Mouse (Mus musculus) kidney, adult 18-20 months (tissue): ENCODE results near the gene Soga1.
A peak's percentile ranks its signal among the peaks of the same experiment; 100 is the strongest.

Experiments
- DNase-seq: peaks from one replicate; pipeline ENCODE4 v3.0.0; 2021

Soga1 gene

DNA sequence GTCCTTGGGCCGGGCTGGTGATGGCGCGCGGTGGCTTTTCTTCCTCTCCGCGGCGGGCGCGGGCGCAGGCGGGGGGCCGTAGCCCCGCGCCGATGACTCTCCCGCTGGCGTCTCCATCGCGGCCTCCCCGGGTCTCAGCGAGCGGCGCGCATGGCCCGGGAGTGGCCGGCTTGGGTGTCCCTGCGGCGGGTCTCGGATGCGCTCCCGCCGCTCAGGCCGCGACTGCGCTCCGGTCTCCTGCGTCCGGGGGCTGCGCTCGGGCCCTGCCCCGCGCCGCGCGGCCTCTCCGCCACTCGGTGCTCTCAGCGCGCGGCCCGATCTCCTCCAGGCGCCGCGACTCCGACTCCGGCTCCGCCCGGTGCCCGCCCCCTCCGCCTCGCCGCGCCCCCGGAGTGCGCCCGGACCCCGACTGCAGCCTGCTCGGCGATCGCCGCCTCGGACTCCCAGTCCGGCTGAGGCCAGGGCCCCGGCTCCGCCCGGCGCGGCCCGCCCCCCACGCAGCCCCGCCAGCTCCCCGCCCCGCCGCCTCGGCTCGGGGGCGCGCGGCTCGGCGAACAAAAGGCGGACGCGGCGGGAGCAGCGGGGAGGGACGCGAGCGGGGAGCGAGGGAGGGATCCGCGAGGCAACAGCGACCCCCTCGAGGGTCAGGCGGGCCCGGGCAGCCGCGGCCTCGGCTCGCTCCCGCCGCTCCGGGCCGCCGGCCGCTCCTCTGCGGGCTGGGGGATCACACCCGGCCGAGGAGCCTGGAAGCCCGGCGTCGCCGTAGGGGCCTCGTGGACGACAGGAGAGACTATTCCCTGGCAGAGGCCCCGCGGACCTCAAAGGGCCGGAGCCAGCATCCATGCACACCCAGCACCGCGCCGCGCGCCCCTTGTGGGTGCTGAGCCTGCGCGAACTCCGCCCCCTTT is at the start of gene Soga1:
Gene Soga1, minus strand, starts transcription at position 462 of the 908 bp plus-strand sequence.
- peak; percentile 83 for DNase-seq

DNA sequence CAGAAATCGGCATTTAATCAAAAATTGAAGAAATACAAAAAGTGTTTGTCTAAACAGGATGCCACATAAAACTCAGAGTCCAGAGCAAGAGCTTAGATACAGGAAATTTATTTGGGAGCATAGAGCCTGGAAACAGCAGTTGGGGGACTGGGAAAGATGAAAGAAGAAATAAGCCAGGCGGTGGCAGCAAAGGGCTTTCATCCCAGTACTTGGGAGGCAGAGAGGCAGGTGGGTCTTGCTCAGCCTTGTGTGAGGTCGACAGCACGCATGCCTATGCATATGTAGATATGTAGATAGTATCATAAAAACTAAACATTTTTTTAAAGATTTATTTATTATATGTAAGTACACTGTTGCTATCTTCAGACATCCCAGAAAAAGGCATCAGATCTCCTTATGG is 49.0 kb upstream of the Soga1 start:
- peak; percentile 8 for DNase-seq

DNA sequence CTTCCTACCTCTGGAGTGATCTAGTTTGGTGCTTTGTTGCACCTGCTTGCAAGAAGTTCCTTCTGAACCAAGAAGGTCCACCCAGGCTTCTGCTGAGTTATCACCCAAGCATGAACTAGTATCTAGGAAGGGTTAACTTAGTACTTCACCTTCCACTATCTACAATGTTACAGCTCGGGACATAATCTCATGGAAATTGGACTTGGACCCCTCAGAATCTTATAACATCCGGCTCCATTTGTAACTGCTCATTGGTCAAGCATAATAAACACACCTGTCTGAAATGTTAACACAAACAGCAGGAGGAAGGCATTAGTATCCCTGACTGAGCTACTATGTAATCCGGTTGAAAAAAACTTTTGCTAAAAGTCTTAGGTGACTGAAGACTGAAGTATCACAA is 48.3 kb upstream of the Soga1 start:
- DNase-seq = no peak

DNA sequence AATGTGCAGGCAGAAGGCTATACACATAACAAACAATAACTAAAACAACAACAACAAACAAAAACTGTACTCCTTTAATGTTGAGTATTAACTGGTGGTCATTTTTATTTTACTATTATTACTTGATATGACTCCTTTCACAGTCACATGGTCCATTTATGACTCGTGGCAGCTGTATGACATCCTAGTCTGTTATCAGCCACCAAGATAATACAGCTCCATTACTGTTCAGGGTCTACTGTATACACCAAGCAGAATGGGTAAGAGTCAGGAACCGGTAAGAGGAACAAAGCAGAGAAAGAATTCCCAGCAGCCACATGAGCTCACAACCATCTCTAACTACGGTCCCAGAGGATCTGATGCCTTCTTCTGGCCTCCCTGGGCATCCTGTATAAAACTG is 46.2 kb upstream of the Soga1 start:
- DNase-seq = no peak

DNA sequence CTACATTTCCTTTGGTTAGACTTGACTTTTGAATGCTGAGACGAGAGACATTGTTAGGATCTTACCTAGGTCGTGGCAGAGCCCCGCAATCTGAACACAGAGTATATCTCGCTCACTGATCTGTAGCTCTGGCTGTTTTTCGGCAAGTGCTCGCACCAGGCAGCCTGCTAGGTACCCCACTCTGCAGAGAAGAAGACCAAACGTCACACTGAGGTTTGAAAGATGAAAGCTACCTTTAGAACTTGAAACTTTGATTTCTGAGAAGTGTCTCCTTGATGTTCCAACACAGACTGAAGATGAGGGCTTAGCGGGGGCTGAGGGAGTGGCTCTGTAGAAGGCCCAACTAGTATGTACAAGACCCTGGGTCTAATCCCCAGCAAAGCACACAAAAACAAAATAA is 42.7 kb upstream of the Soga1 start:
- no peak for DNase-seq

DNA sequence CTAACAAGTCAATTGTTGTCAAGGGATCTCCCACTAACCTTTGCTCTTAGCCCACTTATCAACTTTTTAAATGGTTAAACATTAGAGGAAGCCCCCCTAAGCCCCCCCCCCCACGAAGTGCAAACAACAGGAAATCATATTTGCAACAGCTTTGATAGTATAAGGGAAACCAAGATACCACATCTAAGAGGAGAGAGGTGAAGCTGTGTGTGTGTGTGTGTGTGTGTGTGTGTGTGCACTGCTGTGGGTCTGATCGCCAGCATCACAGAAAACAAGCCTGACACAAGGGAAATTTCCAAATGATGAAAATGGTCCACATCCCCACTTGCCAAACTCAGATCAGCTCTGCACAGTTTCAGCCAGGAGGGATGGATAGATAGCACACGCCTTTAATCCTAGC is 40.0 kb upstream of the Soga1 start:
- DNase-seq = no peak

DNA sequence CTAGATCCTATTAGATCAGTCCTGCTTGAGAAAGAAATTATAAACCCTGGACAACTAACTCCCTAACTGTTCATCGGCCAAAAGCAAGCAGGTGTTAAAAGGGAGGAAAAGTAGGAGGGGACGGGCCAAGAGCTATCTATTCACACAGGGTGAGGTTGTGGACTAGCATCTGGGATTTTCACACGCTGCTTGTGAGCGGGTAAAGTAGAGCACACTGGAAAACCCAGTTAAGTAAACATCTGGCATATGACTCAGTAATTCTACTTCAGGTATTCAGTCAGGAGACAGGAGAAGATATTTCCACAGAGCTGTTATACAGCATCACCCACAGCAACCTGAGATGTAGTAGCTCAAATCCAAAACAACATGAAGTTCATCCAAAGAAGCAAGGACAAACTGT is 39.5 kb upstream of the Soga1 start:
- DNase-seq = no peak

DNA sequence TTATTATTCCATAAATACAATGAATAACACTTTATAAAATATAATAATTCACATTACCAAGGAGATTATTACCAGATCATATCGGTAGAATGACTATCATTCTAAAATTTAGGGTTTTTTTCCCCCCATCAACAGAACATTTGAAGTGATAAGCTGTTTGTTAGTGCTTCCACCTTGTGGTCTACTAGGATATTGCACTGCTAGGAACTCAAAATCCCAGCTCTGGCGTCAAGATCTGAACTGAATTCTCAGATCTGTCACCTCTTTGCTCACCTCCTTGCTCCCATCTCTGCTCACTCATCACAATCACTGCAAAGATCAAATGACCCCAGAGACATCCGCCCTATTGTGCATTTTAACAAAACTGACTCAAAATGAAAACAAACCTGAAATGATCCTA is 37.9 kb upstream of the Soga1 start:
- no peak for DNase-seq

DNA sequence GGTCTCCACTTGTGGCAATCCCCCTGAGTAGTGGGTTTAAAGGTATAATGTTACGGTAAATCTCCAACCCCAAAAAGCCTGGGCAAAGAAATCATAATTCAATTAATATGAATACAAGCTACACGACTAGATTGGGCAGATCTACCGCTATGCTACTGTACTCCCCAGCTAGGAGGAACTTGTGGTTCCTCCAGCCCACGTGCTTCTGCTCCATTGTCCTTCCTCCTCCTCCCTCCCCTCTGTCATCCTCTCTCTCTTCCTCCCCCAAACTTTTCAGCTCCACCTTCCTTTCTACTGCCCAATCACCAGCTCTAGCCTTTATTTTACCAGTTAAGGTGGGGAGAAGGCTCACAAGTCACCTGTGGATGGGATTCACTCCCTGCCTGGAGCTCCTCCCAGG is 29.2 kb upstream of the Soga1 start:
- DNase-seq = no peak

DNA sequence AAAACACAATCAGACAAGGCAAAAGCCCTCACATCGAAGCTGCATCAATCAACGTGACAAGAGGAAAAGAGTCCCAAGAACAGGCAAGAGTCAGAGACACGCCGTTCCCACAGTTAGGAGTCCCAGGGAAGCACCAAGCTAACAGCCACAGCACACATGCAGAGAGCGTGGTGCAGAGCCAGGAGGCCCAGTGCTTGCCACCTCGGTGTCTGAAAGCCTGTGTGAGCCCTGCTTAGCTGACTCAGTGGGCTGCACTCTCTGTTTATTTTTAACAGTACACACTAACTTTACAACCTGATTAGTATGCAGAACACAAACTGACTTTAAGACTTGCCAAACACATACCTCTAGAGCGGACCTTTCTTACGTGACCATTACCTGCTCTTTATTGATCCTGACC is 25.4 kb upstream of the Soga1 start:
- DNase-seq = no peak

DNA sequence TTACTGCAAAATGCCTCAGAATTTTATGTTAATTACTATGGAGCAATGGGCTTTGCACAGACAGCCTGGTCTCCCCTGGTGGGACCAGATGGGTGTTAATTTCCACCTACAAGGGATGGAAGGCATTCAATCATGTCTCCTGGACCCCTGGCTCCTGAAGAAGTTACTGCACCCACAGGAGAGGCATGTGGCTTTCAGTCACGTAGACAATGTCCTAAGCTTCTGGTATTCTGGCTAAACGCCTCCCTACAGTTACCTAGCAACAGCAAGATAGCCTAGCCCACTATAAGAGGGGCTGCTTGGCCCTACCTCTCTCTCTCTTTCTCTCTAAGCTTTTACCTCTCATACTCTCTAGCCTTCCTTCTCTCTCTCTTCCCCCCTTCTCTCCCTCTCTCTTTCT is 23.2 kb upstream of the Soga1 start:
- DNase-seq = no peak

DNA sequence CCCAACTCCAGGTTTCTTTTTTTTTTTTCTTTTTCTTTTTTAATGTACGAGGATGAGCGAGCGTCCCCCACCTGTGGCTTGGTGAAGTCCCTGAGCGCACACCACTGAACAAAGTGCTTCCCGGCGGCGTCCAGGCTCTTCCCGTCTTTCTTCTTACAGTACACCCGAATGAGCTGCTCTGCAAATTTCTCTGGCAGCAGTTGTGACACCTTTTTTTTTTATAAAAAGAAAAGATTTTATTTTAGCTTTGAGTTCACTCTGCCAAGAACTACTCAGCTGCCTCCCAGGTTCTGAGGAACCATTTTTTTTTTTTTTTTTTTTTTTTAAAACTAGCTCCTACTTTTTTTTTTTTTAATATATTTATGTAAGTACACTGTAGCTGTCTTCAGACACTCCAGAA is 22.6 kb upstream of the Soga1 start:
- DNase-seq = no peak

DNA sequence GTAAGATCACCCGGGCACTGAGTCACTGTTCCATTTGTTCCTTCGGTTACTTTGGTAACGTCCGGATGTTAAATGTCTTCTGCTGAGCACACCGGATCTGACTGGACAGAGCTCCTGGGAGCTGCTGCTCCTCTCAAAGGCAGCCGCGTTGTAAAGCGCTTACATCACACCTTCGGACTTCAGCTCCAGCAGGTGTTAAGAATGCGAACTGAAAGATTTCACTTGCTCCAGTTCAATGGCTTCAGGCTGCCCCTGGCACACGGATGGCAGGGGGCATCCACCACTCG is 21.2 kb upstream of the Soga1 start:
- DNase-seq = no peak

DNA sequence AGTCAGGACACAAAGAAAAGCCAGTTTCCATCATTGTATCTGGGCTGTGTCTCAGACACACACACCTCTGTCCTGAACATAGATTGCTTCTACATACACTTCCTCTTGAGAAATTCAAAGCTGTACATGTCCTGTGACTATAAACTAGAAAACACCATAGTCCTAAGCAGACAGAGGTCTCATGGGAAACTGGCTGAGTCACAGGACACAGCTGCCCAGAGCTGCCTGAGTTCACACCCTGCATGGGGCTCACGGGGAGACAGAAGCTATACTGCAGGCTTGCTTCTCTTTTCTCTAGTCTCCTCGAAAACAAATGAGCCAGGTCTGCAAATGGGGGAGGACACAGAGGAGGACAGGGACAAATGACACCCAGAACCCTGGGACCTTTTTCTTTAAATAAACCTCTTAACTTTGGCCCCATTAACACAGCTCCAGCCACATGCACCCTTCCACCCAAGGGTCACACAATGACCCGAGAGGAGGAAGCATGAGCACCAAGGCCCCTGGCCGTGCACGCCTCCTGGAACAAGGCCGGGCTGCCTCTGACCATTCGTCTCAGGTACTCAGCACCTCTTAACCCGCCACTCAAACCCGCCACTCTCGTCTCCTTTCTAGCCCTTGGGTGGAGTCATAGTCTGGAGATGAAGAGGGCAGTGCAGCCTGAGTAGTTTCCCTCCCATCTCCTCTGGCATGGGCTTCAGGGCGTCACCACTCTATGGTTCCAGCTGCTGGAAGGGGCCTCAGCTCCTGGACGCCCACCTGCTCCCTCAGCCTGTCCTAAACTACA is 20.7 kb upstream of the Soga1 start:
- no peak for DNase-seq

DNA sequence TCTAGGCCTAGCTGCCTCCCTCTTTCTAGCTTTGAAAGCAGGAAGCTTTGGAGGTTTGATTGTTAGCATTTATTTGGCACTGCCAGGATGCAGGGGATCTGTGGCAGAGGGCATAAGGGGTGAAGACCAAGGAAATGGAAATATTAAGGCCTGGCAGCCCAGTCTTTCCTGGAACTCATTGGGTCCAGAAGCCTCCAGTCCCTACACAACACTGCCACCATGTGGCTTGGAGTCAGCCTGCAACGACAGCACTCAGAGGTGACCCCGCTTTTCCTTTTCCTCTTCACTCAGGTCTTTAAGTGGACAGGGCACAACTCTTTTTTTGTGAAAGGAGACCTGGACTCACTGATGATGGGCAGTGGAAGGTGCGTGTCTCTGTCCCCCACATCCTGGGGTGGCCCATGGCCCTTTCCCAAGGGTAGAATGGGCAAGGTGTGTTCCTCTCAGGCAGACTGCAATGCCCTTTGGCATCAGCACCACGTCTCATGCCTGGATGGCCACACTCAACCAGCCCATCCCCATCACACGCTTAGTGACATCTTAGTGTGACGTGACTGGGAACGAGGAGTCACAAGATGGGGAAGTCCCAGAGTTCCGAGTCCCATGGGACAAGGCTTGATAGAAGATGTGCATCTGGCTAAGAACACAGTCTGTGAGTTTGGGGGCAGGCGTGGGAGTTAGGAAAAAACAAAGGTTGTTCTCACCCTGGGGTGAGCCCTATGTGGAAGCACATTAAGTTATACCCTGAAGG is 16.1 kb upstream of the Soga1 start:
- DNase-seq = peak; percentile 77

DNA sequence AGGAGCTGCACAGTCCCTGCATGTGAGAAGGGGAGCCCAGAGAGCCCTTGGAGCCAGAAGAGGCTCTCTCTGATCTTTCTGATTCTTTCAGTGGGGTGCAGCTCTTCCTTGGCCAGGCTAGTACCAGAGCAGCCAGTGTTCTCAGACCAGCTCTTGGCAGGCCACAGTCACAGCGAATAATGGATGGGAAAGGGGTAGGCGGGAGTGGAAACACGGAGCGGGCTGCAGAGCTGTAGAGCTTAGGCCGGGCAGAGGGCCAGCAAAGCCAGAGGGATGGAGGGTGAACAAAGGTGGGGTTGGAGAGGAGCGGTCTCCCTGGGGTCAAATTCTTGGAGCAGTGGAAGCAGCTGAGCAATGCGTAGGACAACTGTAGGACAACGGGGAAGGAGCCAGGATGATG is 13.0 kb upstream of the Soga1 start:
- DNase-seq = no peak

DNA sequence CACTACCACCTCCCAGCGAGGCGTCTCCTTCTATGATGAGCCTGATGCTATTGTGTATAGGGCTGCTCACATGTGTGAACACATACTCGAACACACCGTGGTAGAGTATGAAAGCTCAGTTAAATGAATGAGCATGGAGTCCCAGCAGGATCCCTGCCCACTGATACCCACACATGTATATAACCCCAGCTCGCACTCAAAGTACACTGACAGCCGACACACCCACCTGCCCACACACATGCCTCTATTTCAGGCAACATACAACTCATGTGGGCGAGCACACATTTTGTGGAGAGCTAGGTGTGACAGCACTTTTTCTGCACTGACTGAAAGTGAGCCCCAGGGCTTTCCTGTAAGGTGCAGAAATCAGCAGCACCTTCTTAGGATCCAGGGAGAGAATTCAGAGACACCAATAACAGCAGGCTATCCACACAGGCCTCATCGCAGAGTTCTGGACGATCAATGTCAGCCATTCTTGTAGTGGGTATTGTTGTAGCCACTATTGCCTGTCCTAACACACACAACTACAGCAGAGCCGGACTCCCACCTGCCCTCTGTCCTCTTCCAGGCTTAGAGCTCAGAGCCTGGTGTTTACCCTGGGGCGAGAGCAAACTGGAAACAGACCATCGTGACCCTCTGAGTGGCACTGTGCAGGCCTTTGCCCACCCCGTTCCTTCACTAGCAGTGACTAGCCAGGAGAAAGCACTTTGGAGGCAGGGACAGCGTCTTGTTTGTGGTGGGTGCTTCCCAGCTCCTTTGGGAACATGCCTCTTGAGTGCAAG is 8.7 kb upstream of the Soga1 start:
- no peak for DNase-seq

DNA sequence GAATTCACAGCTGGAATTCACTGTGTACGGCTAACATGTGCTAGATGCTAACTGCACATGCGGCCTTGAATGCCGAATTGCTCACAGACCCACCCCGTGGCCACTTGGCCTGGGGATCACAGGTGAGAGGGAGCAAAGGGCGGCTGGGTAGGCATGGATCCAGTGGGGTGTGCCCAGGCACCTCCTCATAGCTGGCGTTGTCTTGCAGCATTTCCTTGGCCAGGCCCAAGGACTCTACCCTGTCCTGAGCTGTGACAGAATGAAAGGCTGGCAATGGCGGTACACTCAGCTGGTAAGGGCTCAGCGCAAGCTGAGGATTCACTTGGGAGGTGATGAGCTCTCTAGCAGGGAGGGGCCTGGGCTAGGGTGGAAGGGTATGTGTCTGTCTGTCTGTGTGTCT is 7.7 kb upstream of the Soga1 start, which contains the start of gene Tldc2:
Gene Tldc2, plus strand, starts transcription at position 260 of the 400 bp plus-strand sequence.
- DNase-seq = peak; percentile 27

DNA sequence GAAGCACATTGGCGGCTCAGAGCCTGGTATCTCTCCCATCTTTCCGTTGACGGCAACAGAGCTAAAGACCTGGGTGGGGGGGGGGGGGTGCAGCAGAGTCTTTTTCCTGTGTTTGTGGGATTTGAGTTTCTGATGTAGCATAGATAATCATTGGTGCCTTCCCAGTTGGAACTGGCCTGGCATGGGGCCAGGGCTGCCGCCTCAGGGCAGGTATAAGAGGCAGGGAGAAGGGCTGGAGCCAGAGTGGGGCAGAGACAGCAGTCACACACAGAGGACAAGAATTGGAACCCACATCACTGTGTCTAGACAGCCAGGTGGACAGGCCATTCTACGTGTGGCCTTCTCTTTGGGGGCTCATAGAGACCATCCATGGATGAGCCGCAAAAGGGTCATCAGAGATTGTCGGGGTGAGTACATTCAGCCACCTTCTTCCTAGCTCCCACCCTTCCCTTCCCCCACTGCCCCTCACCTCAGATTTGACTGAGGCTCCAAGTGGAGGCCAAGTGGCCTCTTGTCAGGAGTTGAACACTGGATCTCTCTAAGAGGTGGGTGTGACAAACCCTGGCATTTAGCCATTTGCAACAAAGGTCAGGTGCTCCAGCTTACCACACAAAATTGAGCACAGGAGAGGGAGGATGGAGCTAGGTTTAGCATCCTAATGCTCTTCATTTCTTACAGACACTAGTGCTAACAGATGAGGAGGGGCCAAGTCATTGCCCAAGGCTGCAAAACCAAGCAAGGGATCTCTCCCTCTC is 6.0 kb upstream of the Soga1 start:
- DNase-seq = peak; percentile 19

DNA sequence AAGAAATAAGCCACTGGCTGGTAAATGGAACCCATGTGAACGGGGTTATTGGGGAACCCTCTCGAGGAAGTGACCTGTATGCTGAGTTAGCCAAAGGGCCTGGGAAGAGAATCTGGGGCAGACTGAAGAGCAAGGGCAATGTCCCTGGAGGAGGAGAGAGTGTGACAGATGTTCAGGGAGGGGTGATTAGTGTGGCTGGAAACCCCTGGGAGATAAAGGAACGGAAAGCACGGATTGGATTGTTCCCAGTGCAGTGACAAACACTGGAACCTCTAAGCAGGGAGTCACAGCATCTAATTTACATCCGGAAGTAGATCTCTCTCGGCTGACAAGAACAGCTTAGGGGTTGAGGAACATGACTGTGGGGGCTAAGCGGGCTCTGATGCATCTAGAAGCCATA is 2.9 kb upstream of the Soga1 start:
- no peak for DNase-seq

DNA sequence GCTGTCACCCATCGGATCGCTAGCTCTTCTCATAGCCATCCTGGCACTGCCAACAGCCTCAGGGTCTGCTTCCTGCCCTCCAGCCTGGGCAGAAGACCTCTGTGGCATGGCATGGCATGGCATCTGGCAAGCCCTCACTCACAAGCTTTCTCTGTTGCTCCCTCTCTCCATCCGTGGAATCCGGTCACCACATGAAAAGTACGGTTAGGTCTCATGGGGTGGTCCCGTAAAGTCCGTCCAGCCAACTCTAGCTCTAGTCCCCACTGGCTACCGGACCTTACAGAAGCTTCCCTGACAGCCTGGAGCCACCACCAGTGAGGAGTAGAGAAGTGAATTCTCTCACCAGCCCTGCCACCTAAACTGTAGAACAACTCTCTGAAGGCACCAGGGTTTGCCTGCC is 2.3 kb upstream of the Soga1 start:
- DNase-seq = no peak

DNA sequence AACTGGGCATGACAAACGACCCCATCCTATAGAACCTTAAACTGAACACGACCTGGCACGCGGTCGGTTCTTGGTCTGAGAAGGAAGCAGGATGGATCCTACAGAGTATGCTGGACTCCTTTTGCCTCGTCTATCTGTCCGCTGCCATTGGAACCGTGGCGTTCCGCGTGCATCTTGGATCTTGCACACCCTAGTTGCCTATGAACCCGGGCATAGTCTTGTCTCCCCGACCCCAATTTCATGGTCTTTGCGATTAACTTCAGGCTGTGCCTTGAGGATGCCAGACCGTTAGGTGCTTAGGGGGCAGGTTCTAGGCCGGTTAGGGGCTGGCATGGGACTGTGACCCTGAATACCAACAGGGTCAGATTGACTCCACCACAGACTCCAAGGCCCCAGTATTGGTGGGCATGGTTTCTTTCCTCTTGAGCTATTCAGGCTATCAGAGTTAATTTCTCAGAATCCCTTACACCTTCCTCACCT is 687 bp upstream of the Soga1 start:
- DNase-seq = no peak
